Mouse (Mus musculus) intestine, embryonic 15.5 days (tissue): ENCODE data around the gene Gm4787. TPM values are rescaled to one million over a fixed set of nuclear protein-coding genes. Genes with fewer than 3 reads are reported as not detected.
"Not testable (repeated sequence)": the region's sequence is repeated elsewhere in the genome, so short reads cannot be mapped to it uniquely, and the experiment has no call there.

Source experiments
- ATAC-seq: fragments of 200-750 bp; cut with Nextera tagmentation; 2 replicates; pipeline ENCODE4 v1.8.0; 2017; ENCODE audit warnings: moderate TSS enrichment, moderate library complexity
- H3K27ac ChIP-seq: fragments of 300-500 bp; sonication (generic); 2 replicates; pipeline ENCODE4 v1.5.1; 2015; ENCODE audit warnings: mild to moderate bottlenecking, inconsistent platforms
- H3K27me3 ChIP-seq: fragments of 300-500 bp; sonication (generic); replicated peaks from 2 replicates; pipeline ENCODE4 v1.6.1; 2015; ENCODE audit warnings: inconsistent platforms
- H3K36me3 ChIP-seq: fragments of 300-500 bp; sonication (generic); 2 replicates; pipeline ENCODE4 v1.6.1; 2015; ENCODE audit warnings: inconsistent platforms
- H3K4me1 ChIP-seq: fragments of 300-500 bp; sonication (generic); replicated peaks from 2 replicates; pipeline ENCODE4 v1.6.1; 2015; ENCODE audit warnings: inconsistent platforms
- H3K4me2 ChIP-seq: fragments of 300-500 bp; sonication (generic); replicated peaks from 2 replicates; pipeline ENCODE4 v1.6.1; 2015; ENCODE audit warnings: mild to moderate bottlenecking, inconsistent platforms
- H3K4me3 ChIP-seq: fragments of 300-500 bp; sonication (generic); replicated peaks from 2 replicates; pipeline ENCODE4 v1.5.1; 2015; ENCODE audit warnings: inconsistent platforms
- H3K9ac ChIP-seq: fragments of 300-500 bp; sonication (generic); 2 replicates; pipeline ENCODE4 v1.6.1; 2015; ENCODE audit warnings: inconsistent platforms
- H3K9me3 ChIP-seq: fragments of 300-500 bp; sonication (generic); 2 replicates; pipeline ENCODE4 v1.6.1; 2016; ENCODE audit warnings: inconsistent platforms
- WGBS: fragments of 180-500 bp; shearing (Covaris S2); methylation state at CpG from one replicate; pipeline ENCODE4 v1.1.7; 2015; 5-methylcytosine and 5-hydroxymethylcytosine counted together
- polyA plus RNA-seq: library from polyadenylated mRNA; unstranded; fragments of >200 nt; fragmentation: Nextera tagmentation; extraction: Ambion mirVana; gene quantifications from 2 replicates; pipeline ENCODE4 v1.2.1, GENCODE M21; 2015

The Gm4787 gene
- polyA plus RNA-seq: 0.24 and 0.39 TPM in 2 replicates

GRCm38 (mm10) chr12:81379364-81379763 is at the start of gene Gm4787:
Gene Gm4787 (minus strand): TSS chr12:81379464.
- 88% methylated on average over 1 of the region's 1 CpGs for WGBS
- not testable (repeated sequence) for H3K27me3 ChIP-seq, H3K27ac ChIP-seq, H3K9ac ChIP-seq, ATAC-seq, H3K4me2 ChIP-seq, H3K4me1 ChIP-seq, H3K36me3 ChIP-seq, H3K9me3 ChIP-seq, H3K4me3 ChIP-seq

GRCm38 (mm10) chr12:81421846-81422245 is 42.6 kb upstream of the Gm4787 start, which contains the start of gene Adam4:
Gene Adam4 (minus strand): TSS chr12:81421946.
- WGBS: 88% methylated on average over 1 of the region's 1 CpGs
- no peak within 1 kb of the TSS for H3K4me3 ChIP-seq
- no peaks in the 10 kb centered on the region for H3K27me3 ChIP-seq
- no peaks in the 10 kb centered on the region for H3K36me3 ChIP-seq
- H3K4me2 ChIP-seq: no peak within 1 kb of the TSS
- peaks cover 11% of the 10 kb centered on the region for H3K9me3 ChIP-seq
- no peaks in the 10 kb centered on the region for H3K4me1 ChIP-seq
- H3K9ac ChIP-seq: no peak within 1 kb of the TSS
- no peak for ATAC-seq
- H3K27ac ChIP-seq: no peak within 1 kb of the TSS

- 81% methylated on average over 3 of the region's 3 CpGs for WGBS
- no peaks in the 10 kb centered on the region for H3K9me3 ChIP-seq
- H3K9ac ChIP-seq: no peak overlapping the region
- H3K4me3 ChIP-seq: no peak overlapping the region
- no peaks in the 10 kb centered on the region for H3K4me1 ChIP-seq
- H3K27ac ChIP-seq: no peak overlapping the region
- no peak overlapping the region for H3K4me2 ChIP-seq
- H3K27me3 ChIP-seq: no peaks in the 10 kb centered on the region
- ATAC-seq: no peak
- no peaks in the 10 kb centered on the region for H3K36me3 ChIP-seq
These were observed 33.9 kb upstream of the Gm4787 start for GRCm38 (mm10) chr12:81413211-81413610.

GRCm38 (mm10) chr12:81408966-81409365 is 29.7 kb upstream of the Gm4787 start:
- WGBS: 83% methylated on average over 3 of the region's 3 CpGs
- no peak overlapping the region for H3K4me3 ChIP-seq
- ATAC-seq: no peak
- H3K27me3 ChIP-seq: no peaks in the 10 kb centered on the region
- no peaks in the 10 kb centered on the region for H3K36me3 ChIP-seq
- no peak overlapping the region for H3K27ac ChIP-seq
- no peak overlapping the region for H3K4me2 ChIP-seq
- no peaks in the 10 kb centered on the region for H3K4me1 ChIP-seq
- H3K9me3 ChIP-seq: no peaks in the 10 kb centered on the region
- no peak overlapping the region for H3K9ac ChIP-seq

GRCm38 (mm10) chr12:81402187-81402586 is 22.9 kb upstream of the Gm4787 start:
- Histone ChIP-seq H3K9ac (no peak overlapping the region), H3K4me2 (no peak overlapping the region), H3K36me3 (no peaks in the 10 kb centered on the region), H3K27ac (no peak overlapping the region), H3K9me3 (no peaks in the 10 kb centered on the region), H3K4me3 (no peak overlapping the region), H3K27me3 (no peaks in the 10 kb centered on the region), H3K4me1 (no peaks in the 10 kb centered on the region)
- WGBS: 34% methylated on average over 1 of the region's 1 CpGs
- ATAC-seq: no peak

GRCm38 (mm10) chr12:81333841-81334240 is 45.4 kb downstream of the Gm4787 start:
- no peak overlapping the region for H3K4me3 ChIP-seq
- WGBS: 76% methylated on average over 5 of the region's 5 CpGs
- ATAC-seq: no peak
- H3K9me3 ChIP-seq: no peaks in the 10 kb centered on the region
- peak overlapping the region; percentile 99; the same call in 1 of the 2 replicates for H3K4me2 ChIP-seq
- no peak overlapping the region for H3K27ac ChIP-seq
- H3K9ac ChIP-seq: no peak overlapping the region
- H3K27me3 ChIP-seq: no peaks in the 10 kb centered on the region
- H3K4me1 ChIP-seq: peaks cover 5% of the 10 kb centered on the region; the same call in 1 of the 2 replicates
- H3K36me3 ChIP-seq: no peaks in the 10 kb centered on the region

- peak within 1 kb of the TSS; percentile 99 for H3K4me2 ChIP-seq
- no peaks in the 10 kb centered on the region for H3K27me3 ChIP-seq
- WGBS: under 1% methylated on average over 46 of the region's 47 CpGs
- H3K9me3 ChIP-seq: no peaks in the 10 kb centered on the region
- H3K4me1 ChIP-seq: peaks cover 5% of the 10 kb centered on the region; the same call in 1 of the 2 replicates
- ATAC-seq: peak; percentile 80
- peak within 1 kb of the TSS; percentile 51 for H3K9ac ChIP-seq
- H3K4me3 ChIP-seq: peak within 1 kb of the TSS; percentile 51
- no peaks in the 10 kb centered on the region for H3K36me3 ChIP-seq
- H3K27ac ChIP-seq: 0 out of 2 replicates have a peak within 1 kb of the TSS, but pooled peaks have one; percentile 24
These were observed 46.3 kb downstream of the Gm4787 start, which contains the start of gene Slc8a3 for GRCm38 (mm10) chr12:81332875-81333421. Gene Slc8a3 (minus strand): TSS chr12:81333180.

GRCm38 (mm10) chr12:81331937-81332874 is 47.1 kb downstream of the Gm4787 start:
- WGBS: under 1% methylated on average over 37 of the region's 54 CpGs
- no peaks in the 10 kb centered on the region for H3K27me3 ChIP-seq
- ATAC-seq: peak; percentile 63

GRCm38 (mm10) chr12:81331046-81331638 is 48.1 kb downstream of the Gm4787 start:
- Histone ChIP-seq H3K27me3 (no peaks in the 10 kb centered on the region), H3K4me3 (no peak overlapping the region), H3K27ac (no peak overlapping the region), H3K9ac (no peak overlapping the region), H3K4me2 (peak overlapping the region; percentile 99; the same call in 1 of the 2 replicates), H3K36me3 (no peaks in the 10 kb centered on the region), H3K4me1 (peaks cover 5% of the 10 kb centered on the region; the same call in 1 of the 2 replicates), H3K9me3 (no peaks in the 10 kb centered on the region)
- no peak for ATAC-seq
- 43% methylated on average over 5 of the region's 5 CpGs for WGBS

More at GRCm38 (mm10) chr12:81331937-81332874, 47.1 kb downstream of the Gm4787 start:
- Histone ChIP-seq H3K9me3 (no peaks in the 10 kb centered on the region), H3K4me1 (peaks cover 5% of the 10 kb centered on the region; the same call in 1 of the 2 replicates), H3K36me3 (no peaks in the 10 kb centered on the region), H3K4me2 (peak overlapping the region; percentile 99), H3K4me3 (peak overlapping the region; percentile 51), H3K9ac (peak overlapping the region; percentile 51), H3K27ac (0 out of 2 replicates have a peak overlapping the region, but pooled peaks have one; percentile 24)

Other genes with a start within 250 kb of the Gm4787 start
- gene Slc8a3, start 46.3 kb downstream of the Gm4787 start, polyA plus RNA-seq: 0.40 and 0.72 TPM in 2 replicates
- gene Adam4, start 42.5 kb upstream of the Gm4787 start, polyA plus RNA-seq: 0.45 and 0.49 TPM in 2 replicates
- 159 and 174 TPM in 2 replicates for gene Cox16, start 105.7 kb upstream of the Gm4787 start, polyA plus RNA-seq
- 23.9 and 26.0 TPM in 2 replicates for gene Gm20498, start 153.4 kb upstream of the Gm4787 start, polyA plus RNA-seq
- gene Synj2bp, start 153.4 kb upstream of the Gm4787 start, polyA plus RNA-seq: 43.2 and 43.5 TPM in 2 replicates
- 0.06 and 0.10 TPM in 2 replicates for gene Adam21, start 189.0 kb upstream of the Gm4787 start, polyA plus RNA-seq
- gene Med6, start 215.5 kb upstream of the Gm4787 start, polyA plus RNA-seq: 67.4 and 67.7 TPM in 2 replicates